Mouse (Mus musculus) ES-E14 (cell line): ENCODE measurements around the gene Tead3. TPM values are rescaled to one million over a fixed set of nuclear protein-coding genes. Genes with fewer than 3 reads are reported as not detected.

Source experiments
- DNase-seq: peaks from one replicate; pipeline ENCODE4 v3.0.0-alpha.2; 2013; ENCODE audit warnings: low read depth, low spot score
- H3K27ac ChIP-seq: 2 replicates; pipeline ENCODE4 v1.5.1; 2012; ENCODE audit warnings: low read depth, mild to moderate bottlenecking, low read length, moderate library complexity, mixed read lengths; ENCODE audit not compliant: poor library complexity, insufficient read depth, severe bottlenecking
- H3K36me3 ChIP-seq: 2 replicates; pipeline ENCODE4 v1.6.1; 2012; ENCODE audit warnings: mild to moderate bottlenecking, low read length, moderate library complexity, mixed read lengths; ENCODE audit not compliant: control insufficient read depth, poor library complexity, insufficient read depth, severe bottlenecking
- H3K4me1 ChIP-seq, 2 experiments: fragments of 150-350 bp in 1 of 2; sonication (generic) in 1 of 2; 2 replicates each; pipeline ENCODE4 v1.6.1; 2012; ENCODE audit warnings: low read length in 2 of 2, mild to moderate bottlenecking in 1 of 2, mixed read lengths in 1 of 2; ENCODE audit not compliant: control insufficient read depth in 2 of 2, insufficient read depth in 2 of 2, poor library complexity in 1 of 2
- H3K4me3 ChIP-seq, 2 experiments: fragments of 150-350 bp in 1 of 2; sonication (generic) in 1 of 2; 2 replicates each; pipeline ENCODE4 v1.5.1; 2012; ENCODE audit warnings: low read length in 2 of 2, low read depth in 1 of 2, mild to moderate bottlenecking in 1 of 2, mixed read lengths in 1 of 2; ENCODE audit not compliant: insufficient read depth in 1 of 2, poor library complexity in 1 of 2, severe bottlenecking in 1 of 2
- H3K9ac ChIP-seq: 2 replicates; pipeline ENCODE4 v1.6.1; 2012; ENCODE audit warnings: low read depth, mild to moderate bottlenecking, low read length, mixed read lengths; ENCODE audit not compliant: poor library complexity, insufficient read depth, severe bottlenecking
- H3K9me3 ChIP-seq: fragments of 150-350 bp; sonication (generic); 2 replicates; pipeline ENCODE4 v1.6.1; 2012; ENCODE audit warnings: low read depth, mild to moderate bottlenecking, low read length; ENCODE audit not compliant: control insufficient read depth, insufficient read depth
- CHD2 ChIP-seq: IDR thresholded peaks from 2 replicates; pipeline ENCODE4 v1.6.1; 2014; ENCODE audit warnings: mild to moderate bottlenecking, low read depth, low read length, inconsistent platforms
- HCFC1 ChIP-seq: IDR thresholded peaks from 2 replicates; pipeline ENCODE4 v1.6.1; 2012; ENCODE audit warnings: low read length, inconsistent platforms, borderline replicate concordance; ENCODE audit not compliant: insufficient read depth
- MAFK ChIP-seq: IDR thresholded peaks from 2 replicates; pipeline ENCODE4 v1.6.1; 2014; ENCODE audit warnings: mild to moderate bottlenecking, low read depth, low read length, inconsistent platforms; ENCODE audit not compliant: insufficient read depth
- ZC3H11A ChIP-seq: IDR thresholded peaks from 2 replicates; pipeline ENCODE4 v1.6.1; 2012; ENCODE audit warnings: low read depth, mild to moderate bottlenecking, inconsistent platforms, low read length, borderline replicate concordance
- ZNF384 ChIP-seq: IDR thresholded peaks from 2 replicates; pipeline ENCODE4 v1.6.1; 2012; ENCODE audit warnings: low read depth, low read length, inconsistent platforms
- in situ Hi-C, 2 experiments: fragments of 600-800 bp; cut with MboI; formaldehyde crosslinking; loops; one replicate each; pipeline ENCODE4 v1.15.1; 2025; ENCODE audit warnings: low sequenced_read_pairs in 2 of 2, inconsistent platforms in 1 of 2; ENCODE audit not compliant: unreplicated experiment in 2 of 2
- total RNA-seq: library from RNA; depleted of rRNA; stranded (reverse); fragments of 300-350 nt; gene quantifications from 2 replicates; pipeline ENCODE4 v1.2.3, GENCODE M21; 2012; rRNA removed

Tead3 gene
- total RNA-seq, 1 experiment: 8.0 TPM

DNA sequence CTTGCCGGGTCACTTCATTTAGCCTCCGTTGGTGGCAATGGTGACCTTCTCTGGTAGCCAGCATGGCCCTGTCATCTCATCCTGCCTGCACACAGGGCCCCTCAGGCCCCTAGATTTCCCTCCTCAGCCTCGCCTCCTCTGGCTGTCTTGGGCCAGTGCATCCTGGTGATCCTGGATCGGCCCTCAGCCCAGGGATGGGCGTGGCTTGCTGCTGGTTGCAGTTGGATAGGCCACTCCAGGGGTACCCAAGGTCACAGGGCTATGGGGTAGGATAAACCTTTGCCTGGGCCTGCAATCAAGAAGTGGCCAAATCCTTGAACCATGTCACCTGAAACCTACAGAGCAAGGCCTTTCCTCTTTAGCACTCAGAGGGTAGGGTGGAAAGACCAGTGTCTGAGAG, 63.7 kb downstream of the Tead3 start:
- no peak for TF ChIP-seq HCFC1
- no peak for TF ChIP-seq ZC3H11A
- in situ Hi-C loops: no loop called here
- no peaks in the 10 kb centered on the region for H3K9me3 ChIP-seq
- no peak overlapping the region for H3K27ac ChIP-seq
- no peak overlapping the region for H3K9ac ChIP-seq
- no peak for DNase-seq
- peaks cover 0 to 6% of the 10 kb centered on the region in 2 experiments; a peak in 1 of 4 replicates for H3K4me1 ChIP-seq
- no peaks in the 10 kb centered on the region for H3K36me3 ChIP-seq
- no peak overlapping the region for H3K4me3 ChIP-seq

DNA sequence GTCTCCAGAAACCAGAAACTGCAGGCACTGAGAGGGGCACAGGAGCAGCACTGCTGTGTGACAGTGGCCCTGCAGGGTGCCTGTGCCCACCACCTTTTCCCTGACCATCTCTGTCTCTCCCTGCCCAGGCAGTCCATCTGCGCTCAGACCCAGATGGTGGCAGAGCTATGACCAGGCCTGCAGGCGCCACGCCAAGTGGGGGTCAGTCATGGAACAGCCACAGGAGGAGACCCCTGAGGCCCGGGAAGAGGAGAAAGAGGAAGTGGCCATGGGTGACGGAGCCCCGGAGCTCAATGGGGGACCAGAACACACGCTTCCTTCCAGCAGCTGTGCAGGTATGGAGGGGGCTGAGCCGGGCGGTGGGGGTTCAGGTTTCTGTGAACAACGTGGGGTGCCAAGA, 64.5 kb downstream of the Tead3 start:
- Histone ChIP-seq H3K27ac (no peak overlapping the region), H3K4me1 (peaks cover 0 to 11% of the 10 kb centered on the region in 2 experiments; a peak in 1 of 4 replicates), H3K36me3 (no peaks in the 10 kb centered on the region), H3K4me3 (no peak overlapping the region), H3K9ac (no peak overlapping the region), H3K9me3 (no peaks in the 10 kb centered on the region)
- no peak for DNase-seq
- TF ChIP-seq ZC3H11A: no peak
- no peak for TF ChIP-seq ZNF384
- no peak for TF ChIP-seq HCFC1
- no peak for TF ChIP-seq CHD2
- TF ChIP-seq MAFK: no peak
- in situ Hi-C loops: no loop called here

DNA sequence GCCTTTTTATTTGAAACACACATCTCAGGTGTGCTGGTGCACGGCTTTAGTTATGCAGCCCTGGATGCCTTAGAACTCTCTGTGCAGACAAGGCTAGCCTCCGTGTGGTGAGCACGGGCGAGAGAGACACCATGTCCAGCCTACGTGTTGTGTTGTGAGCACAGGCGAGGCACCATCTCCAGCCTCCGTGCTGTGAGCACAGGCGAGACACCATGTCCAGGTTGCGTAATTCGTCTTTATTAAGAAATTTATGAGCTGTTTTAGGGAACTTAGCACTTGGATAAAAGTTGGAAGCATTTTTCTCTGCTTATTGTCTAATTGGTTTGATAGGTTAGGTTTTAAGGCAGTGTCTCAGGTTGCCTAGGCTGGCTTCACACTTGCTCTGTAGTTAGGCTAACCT, 67.4 kb downstream of the Tead3 start:
- Histone ChIP-seq H3K4me3 (no peak overlapping the region), H3K4me1 (peaks cover 0 to 30% of the 10 kb centered on the region in 2 experiments; a peak in 2 of 4 replicates), H3K27ac (no peak overlapping the region), H3K9ac (no peak overlapping the region), H3K36me3 (no peaks in the 10 kb centered on the region), H3K9me3 (no peaks in the 10 kb centered on the region)
- in situ Hi-C loops: no loop called here
- no peak for DNase-seq
- TF ChIP-seq ZC3H11A (no peak), MAFK (no peak), ZNF384 (no peak), HCFC1 (no peak), CHD2 (no peak)

DNA sequence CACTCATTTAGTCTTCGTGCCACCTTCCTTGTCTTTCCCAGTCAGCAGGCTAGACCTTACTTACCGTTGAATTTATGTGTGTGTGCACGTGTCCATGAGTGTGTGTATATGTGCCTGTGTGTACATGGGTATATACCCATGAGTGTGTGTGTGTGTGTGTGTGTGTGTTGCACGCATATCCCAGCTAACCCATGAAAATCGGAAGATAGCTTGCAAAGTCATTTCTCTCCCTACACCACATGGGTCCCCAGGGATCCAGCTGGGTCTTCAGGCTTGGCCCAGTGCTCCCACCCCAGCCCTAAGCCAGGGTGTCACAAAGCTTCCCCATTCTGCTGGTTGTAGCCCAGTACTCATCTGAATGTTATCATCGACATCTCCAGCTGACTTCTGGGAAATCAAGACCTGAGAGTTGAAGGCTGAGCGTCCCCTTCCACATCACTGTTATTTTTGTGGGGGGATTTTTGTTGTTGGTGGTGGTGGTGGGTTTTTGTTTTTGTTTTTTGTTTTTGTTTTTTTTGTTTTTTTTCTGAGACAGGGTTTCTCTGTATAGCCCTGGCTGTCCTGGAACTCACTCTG, 68.7 kb downstream of the Tead3 start:
- no peak for TF ChIP-seq ZNF384
- TF ChIP-seq MAFK: no peak
- no peak for TF ChIP-seq ZC3H11A
- no peak for TF ChIP-seq HCFC1
- no peak for TF ChIP-seq CHD2
- no peak for DNase-seq

More for the DNA sequence above, 68.7 kb downstream of the Tead3 start:
- no peak overlapping the region for H3K9ac ChIP-seq
- in situ Hi-C loops: no loop called here
- H3K9me3 ChIP-seq: no peaks in the 10 kb centered on the region
- H3K4me1 ChIP-seq: peaks cover 3 to 34% of the 10 kb centered on the region in 2 experiments; a peak in 2 of 4 replicates
- no peak overlapping the region for H3K4me3 ChIP-seq
- H3K36me3 ChIP-seq: no peaks in the 10 kb centered on the region
- no peak overlapping the region for H3K27ac ChIP-seq

Other genes starting within 250 kb of the Tead3 start
- gene Scube3, start 208.7 kb downstream of the Tead3 start, total RNA-seq: 24.0 and 25.7 TPM in 2 replicates
- gene Zfp523, start 173.7 kb downstream of the Tead3 start, total RNA-seq: 11.4 and 16.8 TPM in 2 replicates
- 17.6 and 20.8 TPM in 2 replicates for gene Def6, start 143.0 kb downstream of the Tead3 start, total RNA-seq
- 6.7 and 10.7 TPM in 2 replicates for gene Ppard, start 118.1 kb downstream of the Tead3 start, total RNA-seq
- 25.9 and 39.8 TPM in 2 replicates for gene Fance, start 37.3 kb downstream of the Tead3 start, total RNA-seq
- 2,234 and 2,688 TPM in 2 replicates for gene Rpl10a, start 22.3 kb downstream of the Tead3 start, total RNA-seq
- 3.7 and 4.1 TPM in 2 replicates for gene Tulp1, start 14.4 kb upstream of the Tead3 start, total RNA-seq
- gene Fkbp5, start 166.7 kb upstream of the Tead3 start, total RNA-seq: 43.6 and 45.7 TPM in 2 replicates
- not detected in 2 replicates for gene Armc12, start 180.0 kb upstream of the Tead3 start, total RNA-seq
- not detected in 2 replicates for gene Clpsl2, start 198.6 kb upstream of the Tead3 start, total RNA-seq
- 2.5 and 2.9 TPM in 2 replicates for gene Clps, start 209.9 kb upstream of the Tead3 start, total RNA-seq
- gene Lhfpl5, start 224.8 kb upstream of the Tead3 start, total RNA-seq: 0.76 and 1.7 TPM in 2 replicates